Mouse (Mus musculus) lung, embryonic 14.5 days (tissue): ENCODE results near the gene Nectin1. TPM values are rescaled to one million over a fixed set of nuclear protein-coding genes. Genes with fewer than 3 reads are reported as not detected.
A peak's percentile ranks its signal among the peaks of the same experiment; 100 is the strongest.

ENCODE experiments used
- ATAC-seq: fragments of 200-750 bp; cut with Nextera tagmentation; 2 replicates; pipeline ENCODE4 v1.8.0; 2017; ENCODE audit warnings: mild to moderate bottlenecking, moderate TSS enrichment, moderate library complexity; ENCODE audit not compliant: insufficient read depth
- DNase-seq: peaks from one replicate; pipeline ENCODE4 v3.0.0-alpha.2; 2015
- H3K27ac ChIP-seq: fragments of 300-500 bp; sonication (generic); 2 replicates; pipeline ENCODE4 v1.5.1; 2014; ENCODE audit warnings: low read depth, mild to moderate bottlenecking, moderate library complexity
- H3K27me3 ChIP-seq: fragments of 300-500 bp; sonication (generic); 2 replicates; pipeline ENCODE4 v1.6.1; 2014; ENCODE audit warnings: low read length, control low read depth; ENCODE audit not compliant: insufficient read depth
- H3K36me3 ChIP-seq: fragments of 300-500 bp; sonication (generic); 2 replicates; pipeline ENCODE4 v1.6.1; 2014; ENCODE audit warnings: control low read depth; ENCODE audit not compliant: insufficient read depth
- H3K4me1 ChIP-seq: fragments of 300-500 bp; sonication (generic); 2 replicates; pipeline ENCODE4 v1.6.1; 2014; ENCODE audit warnings: antibody characterized with exemption, control low read depth; ENCODE audit not compliant: insufficient read depth
- H3K4me2 ChIP-seq: fragments of 300-500 bp; sonication (generic); 2 replicates; pipeline ENCODE4 v1.6.1; 2014; ENCODE audit warnings: mild to moderate bottlenecking
- H3K4me3 ChIP-seq: fragments of 300-500 bp; sonication (generic); 2 replicates; pipeline ENCODE4 v1.5.1; 2014; ENCODE audit warnings: low read depth, low read length
- H3K9ac ChIP-seq: fragments of 300-500 bp; sonication (generic); 2 replicates; pipeline ENCODE4 v1.6.1; 2014
- H3K9me3 ChIP-seq: fragments of 300-500 bp; sonication (generic); 2 replicates; pipeline ENCODE4 v1.6.1; 2016; ENCODE audit warnings: low read depth, low read length, control low read depth
- CTCF ChIP-seq: IDR thresholded peaks from 2 replicates; pipeline ENCODE4 v1.5.1; 2016; ENCODE audit warnings: antibody characterized with exemption, low read depth
- WGBS: fragments of 180-500 bp; shearing (Covaris S2); extraction: QIAGEN DNeasy Blood & Tissue Kit; methylation state at CpG from one replicate; pipeline ENCODE4 v1.1.7; 2014; 5-methylcytosine and 5-hydroxymethylcytosine counted together
- polyA plus RNA-seq: library from polyadenylated mRNA; unstranded; fragments of >200 nt; fragmentation: Nextera tagmentation; extraction: Ambion mirVana; gene quantifications from 2 replicates; pipeline ENCODE4 v1.2.1, GENCODE M21; 2014

Nectin1 gene
- polyA plus RNA-seq, 1 experiment from 2014 or later = 6.7 TPM

DNA sequence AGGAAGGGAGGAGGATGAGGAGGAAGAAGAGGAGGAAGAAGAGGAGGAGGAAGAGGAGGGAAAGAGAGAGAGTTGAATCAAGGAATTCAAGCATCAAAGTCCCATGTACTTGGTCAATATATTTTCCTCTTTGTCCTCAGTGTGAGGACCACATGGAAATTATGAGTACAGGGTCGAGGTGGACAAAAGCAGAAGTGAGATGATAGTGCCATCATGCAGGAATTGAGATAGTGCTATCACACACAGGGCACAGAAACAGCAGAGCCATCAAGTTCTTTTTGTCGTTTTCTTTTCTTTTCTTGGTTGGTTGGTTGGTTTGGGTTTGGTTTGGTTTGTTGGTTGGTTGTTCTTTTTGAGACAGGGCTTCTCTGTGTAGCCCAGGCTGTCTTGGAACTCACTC is 2.5 kb upstream of the Nectin1 start:
- WGBS = 64% methylated on average over 2 of the region's 2 CpGs
- no peak for ATAC-seq
- H3K27ac ChIP-seq = no peak overlapping the region
- no peak overlapping the region for H3K4me2 ChIP-seq
- H3K36me3 ChIP-seq = no peaks in the 10 kb centered on the region
- no peak overlapping the region for H3K9ac ChIP-seq
- DNase-seq = no peak
- no peaks in the 10 kb centered on the region for H3K27me3 ChIP-seq
- no peaks in the 10 kb centered on the region for H3K9me3 ChIP-seq
- peaks cover 10% of the 10 kb centered on the region for H3K4me1 ChIP-seq
- TF ChIP-seq CTCF = no peak
- no peak overlapping the region for H3K4me3 ChIP-seq

DNA sequence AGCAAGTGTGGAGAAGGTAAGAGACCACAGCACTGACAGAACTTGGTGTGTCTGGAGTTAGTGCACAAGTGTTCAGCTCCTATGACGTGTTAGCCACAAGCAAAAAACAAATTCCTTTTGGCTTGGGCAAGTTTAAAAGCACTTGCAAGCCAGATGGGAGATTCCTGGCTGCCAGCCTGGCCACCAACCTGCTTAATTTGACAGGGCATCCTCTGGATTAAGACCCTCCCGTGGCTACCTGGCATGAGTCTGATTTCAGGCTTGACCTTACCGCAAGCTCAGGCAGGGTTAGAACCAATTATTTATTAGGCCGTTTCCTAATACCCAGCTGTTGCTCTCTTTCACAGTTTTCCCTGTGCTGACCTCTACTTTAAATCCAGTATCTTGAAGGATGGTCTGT is 1.7 kb upstream of the Nectin1 start:
- 81% methylated on average over 4 of the region's 4 CpGs for WGBS
- no peaks in the 10 kb centered on the region for H3K36me3 ChIP-seq
- no peaks in the 10 kb centered on the region for H3K27me3 ChIP-seq
- DNase-seq (no peak), ATAC-seq (no peak)
- no peak overlapping the region for H3K4me3 ChIP-seq
- no peak overlapping the region for H3K9ac ChIP-seq
- TF ChIP-seq CTCF = no peak
- no peak overlapping the region for H3K4me2 ChIP-seq
- H3K4me1 ChIP-seq = peaks cover 12% of the 10 kb centered on the region
- H3K9me3 ChIP-seq = no peaks in the 10 kb centered on the region
- H3K27ac ChIP-seq = no peak overlapping the region

DNA sequence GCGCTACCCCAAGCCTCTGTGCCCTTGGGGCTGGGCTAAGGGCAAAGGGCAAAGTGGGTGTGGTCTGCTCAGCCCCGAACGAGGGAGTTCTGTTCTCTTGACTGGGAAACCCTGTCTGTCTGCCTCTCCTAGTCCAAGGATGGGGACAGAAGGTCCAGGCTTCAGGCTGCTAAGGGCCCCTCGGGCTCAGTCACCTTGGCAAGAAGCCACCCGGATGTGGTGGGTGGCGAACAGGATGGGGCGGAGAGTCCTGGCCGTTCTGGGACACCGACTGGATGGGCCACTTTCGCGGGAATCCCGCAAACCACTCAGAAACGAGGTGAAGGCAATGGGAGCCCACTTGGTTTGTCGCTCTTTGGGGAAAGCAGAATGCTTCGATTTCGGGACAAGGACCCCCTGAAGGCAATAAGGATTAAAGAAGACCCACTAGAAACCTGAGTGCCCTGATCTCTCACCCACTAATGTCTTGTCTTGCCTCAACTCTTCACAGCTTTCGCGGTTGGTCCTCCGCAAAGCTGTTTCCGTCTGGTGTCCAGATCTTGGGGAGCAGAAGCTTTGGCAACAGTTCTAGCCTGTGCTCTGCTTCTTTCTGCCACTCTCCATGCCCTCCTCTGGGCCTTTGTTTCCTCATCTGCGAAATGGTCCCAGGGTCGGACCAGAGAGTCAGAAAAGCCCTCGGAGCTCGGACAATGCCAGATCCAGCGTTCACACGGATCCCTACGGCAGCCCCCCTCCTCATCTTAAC is 710 bp upstream of the Nectin1 start:
- WGBS = under 1% methylated on average over 27 of the region's 27 CpGs
- peak overlapping the region; percentile 88 for H3K9ac ChIP-seq
- H3K4me2 ChIP-seq = peak overlapping the region; percentile 97
- H3K36me3 ChIP-seq = no peaks in the 10 kb centered on the region
- H3K4me3 ChIP-seq = peak overlapping the region; percentile 78
- peak; percentile 70 for ATAC-seq
- DNase-seq = peak; percentile 90
- H3K27ac ChIP-seq = peak overlapping the region; percentile 96
- H3K27me3 ChIP-seq = no peaks in the 10 kb centered on the region
- no peak for TF ChIP-seq CTCF
- no peaks in the 10 kb centered on the region for H3K9me3 ChIP-seq
- H3K4me1 ChIP-seq = peaks cover 7% of the 10 kb centered on the region

DNA sequence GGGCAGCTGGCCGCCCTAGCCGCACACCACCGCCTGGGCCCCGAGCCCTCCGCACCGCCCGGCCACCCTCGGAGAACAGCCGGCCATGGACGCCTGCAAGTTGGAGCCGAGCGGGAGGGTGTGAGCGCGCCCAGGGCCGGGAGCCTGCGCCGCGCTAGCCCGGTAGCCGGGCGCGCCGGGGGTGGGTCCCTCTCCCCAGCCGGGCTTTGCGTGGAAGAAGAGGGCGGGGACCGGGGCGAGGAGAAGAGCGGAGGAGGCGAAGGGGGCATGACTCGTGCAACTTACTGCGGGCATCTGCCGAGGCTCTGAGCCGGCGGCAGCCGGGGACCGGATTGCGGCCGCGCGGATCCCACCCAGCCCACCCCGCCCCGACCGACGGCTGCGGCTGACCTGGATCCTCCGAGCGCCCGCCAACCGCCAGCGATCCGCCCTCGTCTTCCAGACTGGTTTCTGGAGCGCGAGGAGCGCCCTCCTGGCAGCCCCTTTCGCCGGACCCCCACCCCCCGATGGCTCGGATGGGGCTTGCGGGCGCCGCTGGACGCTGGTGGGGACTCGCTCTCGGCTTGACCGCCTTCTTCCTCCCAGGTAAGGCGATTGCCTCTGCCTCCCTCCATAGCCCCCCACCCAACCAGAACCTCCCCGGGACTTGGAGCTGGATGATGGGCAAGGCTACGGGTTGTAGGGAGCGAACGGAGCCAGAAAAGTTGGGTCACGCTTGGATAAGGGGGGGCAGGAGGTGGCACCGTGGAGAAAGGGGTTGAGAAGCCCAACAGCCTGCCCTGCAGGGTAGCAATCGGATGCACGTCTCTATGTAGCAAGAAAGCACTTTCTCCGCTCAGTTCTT is 576 bp downstream of the Nectin1 start:
- no peak for TF ChIP-seq CTCF
- DNase-seq (peak; percentile 41), ATAC-seq (peak; percentile 65)
- H3K4me1 ChIP-seq = peaks cover 7% of the 10 kb centered on the region
- no peaks in the 10 kb centered on the region for H3K27me3 ChIP-seq
- no peaks in the 10 kb centered on the region for H3K36me3 ChIP-seq
- H3K27ac ChIP-seq = peak overlapping the region; percentile 96
- peak overlapping the region; percentile 88 for H3K9ac ChIP-seq
- peak overlapping the region; percentile 78 for H3K4me3 ChIP-seq
- WGBS = under 1% methylated on average over 61 of the region's 77 CpGs
- H3K4me2 ChIP-seq = peak overlapping the region; percentile 97
- H3K9me3 ChIP-seq = no peaks in the 10 kb centered on the region

DNA sequence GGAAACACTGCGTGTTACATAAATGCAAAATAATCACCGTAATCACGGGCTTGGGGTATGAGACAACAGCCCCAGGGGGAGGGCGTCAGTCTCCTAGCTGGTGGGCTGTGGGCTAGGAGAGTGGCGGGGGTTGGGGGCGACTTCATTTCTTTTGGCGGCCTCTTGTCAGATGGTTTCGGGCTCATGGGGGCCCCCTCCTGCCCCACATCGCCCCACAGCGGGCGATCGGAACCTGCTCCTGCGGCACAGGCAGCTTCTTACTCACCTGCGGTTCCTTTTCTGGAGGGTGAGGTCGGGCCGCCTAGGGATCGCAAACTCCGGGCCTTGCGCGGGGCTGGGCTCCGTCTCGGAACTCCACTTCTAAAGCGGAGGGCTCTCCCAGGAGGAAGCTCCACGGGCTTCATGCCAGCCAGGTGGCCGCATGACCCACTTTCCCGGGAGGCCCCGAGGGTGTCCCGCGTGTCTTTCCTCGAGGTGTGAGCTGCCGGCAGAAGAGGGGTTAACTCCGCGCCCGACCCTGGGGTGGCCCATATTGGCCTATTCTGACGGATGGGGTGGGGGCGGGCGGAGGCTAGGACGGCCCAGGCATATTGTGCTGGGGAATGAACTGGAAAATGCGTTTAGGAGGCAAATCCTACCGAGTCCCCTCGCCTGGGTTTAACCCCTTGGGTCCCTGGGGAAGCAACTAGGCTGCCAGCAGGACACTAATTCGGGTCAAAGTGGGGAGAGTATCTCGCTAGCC is 1.4 kb downstream of the Nectin1 start:
- DNase-seq = peak; percentile 57
- Histone ChIP-seq H3K4me1 (peaks cover 7% of the 10 kb centered on the region), H3K27me3 (no peaks in the 10 kb centered on the region), H3K27ac (no peak overlapping the region), H3K9ac (peak overlapping the region; percentile 88), H3K4me2 (peak overlapping the region; percentile 97), H3K9me3 (no peaks in the 10 kb centered on the region), H3K36me3 (no peaks in the 10 kb centered on the region), H3K4me3 (peak overlapping the region; percentile 78)
- no peak for ATAC-seq
- TF ChIP-seq CTCF = peak; percentile 2; the same call in 1 of the 2 replicates
- WGBS = under 1% methylated on average over 43 of the region's 43 CpGs

DNA sequence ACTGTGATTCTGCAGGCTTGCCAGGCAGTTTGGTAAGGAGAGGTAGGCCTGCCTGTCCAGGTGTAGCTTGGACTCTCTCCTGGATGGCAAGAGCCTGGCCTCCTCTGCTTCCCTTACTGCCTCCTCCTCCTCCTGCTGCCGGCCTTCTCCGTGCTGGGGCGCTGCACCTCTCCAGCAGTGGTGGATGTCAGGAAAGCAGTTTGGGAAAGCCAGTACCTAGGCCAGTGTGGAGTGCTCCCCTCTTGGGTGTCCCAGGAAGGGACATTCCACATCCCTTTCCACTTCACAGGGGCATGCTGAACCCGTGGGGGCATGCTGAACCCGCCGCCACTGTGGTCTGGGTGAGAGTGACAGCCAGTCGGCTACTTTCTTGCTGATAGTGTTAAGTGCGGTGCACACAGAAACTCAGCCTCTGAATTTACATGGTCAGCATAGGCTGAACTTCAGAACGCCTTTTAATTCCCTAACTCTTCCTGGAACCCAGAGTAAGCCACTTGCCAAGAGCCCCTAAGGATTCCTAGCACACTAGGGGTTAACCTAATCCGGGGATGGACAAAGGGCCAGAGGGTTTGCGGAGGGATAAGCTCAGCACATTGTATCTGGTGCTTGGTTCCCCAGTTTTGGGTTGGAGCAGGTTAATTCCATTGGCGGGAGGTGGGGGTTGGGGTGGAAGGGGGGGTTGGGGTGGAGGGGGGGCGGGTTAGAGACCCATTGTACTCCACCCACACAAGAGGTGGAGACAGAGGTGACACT is 2.3 kb downstream of the Nectin1 start:
- Histone ChIP-seq H3K4me3 (peak overlapping the region; percentile 78), H3K9me3 (no peaks in the 10 kb centered on the region), H3K4me2 (peak overlapping the region; percentile 97), H3K27ac (no peak overlapping the region), H3K9ac (peak overlapping the region; percentile 88), H3K27me3 (no peaks in the 10 kb centered on the region), H3K4me1 (peaks cover 7% of the 10 kb centered on the region), H3K36me3 (no peaks in the 10 kb centered on the region)
- 9% methylated on average over 13 of the region's 13 CpGs for WGBS
- TF ChIP-seq CTCF = no peak
- DNase-seq = no peak
- ATAC-seq = no peak
